Mouse (Mus musculus) embryonic facial prominence, embryonic 15.5 days (tissue): ENCODE data around the gene Sf3b4. TPM values are rescaled to one million over a fixed set of nuclear protein-coding genes. Genes with fewer than 3 reads are reported as not detected.

Experiments used
- ATAC-seq: fragments of 200-750 bp; cut with Nextera tagmentation; 2 replicates; pipeline ENCODE4 v1.8.0; 2017; ENCODE audit warnings: low read depth, moderate TSS enrichment; ENCODE audit not compliant: insufficient number of reproducible peaks, low FRiP score, low TSS enrichment
- H3K27ac ChIP-seq: fragments of 300-500 bp; sonication (generic); replicated peaks from 2 replicates; pipeline ENCODE4 v1.5.1; 2015; ENCODE audit warnings: mild to moderate bottlenecking, inconsistent platforms
- H3K27me3 ChIP-seq: fragments of 300-500 bp; sonication (generic); 2 replicates; pipeline ENCODE4 v1.6.1; 2015; ENCODE audit warnings: inconsistent platforms
- H3K36me3 ChIP-seq: fragments of 300-500 bp; sonication (generic); 2 replicates; pipeline ENCODE4 v1.6.1; 2015; ENCODE audit warnings: mild to moderate bottlenecking, inconsistent platforms
- H3K4me1 ChIP-seq: fragments of 300-500 bp; sonication (generic); 2 replicates; pipeline ENCODE4 v1.6.1; 2015; ENCODE audit warnings: inconsistent platforms
- H3K4me2 ChIP-seq: fragments of 300-500 bp; sonication (generic); replicated peaks from 2 replicates; pipeline ENCODE4 v1.6.1; 2015; ENCODE audit warnings: mild to moderate bottlenecking, inconsistent platforms
- H3K4me3 ChIP-seq: fragments of 300-500 bp; sonication (generic); replicated peaks from 2 replicates; pipeline ENCODE4 v1.5.1; 2015; ENCODE audit warnings: mild to moderate bottlenecking, inconsistent platforms
- H3K9ac ChIP-seq: fragments of 300-500 bp; sonication (generic); 2 replicates; pipeline ENCODE4 v1.6.1; 2015; ENCODE audit warnings: inconsistent platforms
- H3K9me3 ChIP-seq: fragments of 300-500 bp; sonication (generic); replicated peaks from 2 replicates; pipeline ENCODE4 v1.6.1; 2016; ENCODE audit warnings: inconsistent platforms
- WGBS: fragments of 180-500 bp; shearing (Covaris S2); methylation state at CpG from one replicate; pipeline ENCODE4 v1.1.7; 2015; 5-methylcytosine and 5-hydroxymethylcytosine counted together
- polyA plus RNA-seq: library from polyadenylated mRNA; unstranded; fragments of >200 nt; fragmentation: Nextera tagmentation; extraction: Ambion mirVana; gene quantifications from 2 replicates; pipeline ENCODE4 v1.2.1, GENCODE M21; 2015

Gene Sf3b4
- polyA plus RNA-seq, 1 experiment from 2014 or later = 167 TPM

- 30% methylated on average over 4 of the region's 4 CpGs for WGBS
- peaks cover 30% of the 10 kb centered on the region for H3K4me1 ChIP-seq
- no peaks in the 10 kb centered on the region for H3K9me3 ChIP-seq
- 0 out of 2 replicates have a peak overlapping the region, but pooled peaks have one; percentile 28 for H3K9ac ChIP-seq
- H3K36me3 ChIP-seq = peaks cover 13% of the 10 kb centered on the region
- H3K4me3 ChIP-seq = peak overlapping the region; percentile 57; the same call in 1 of the 2 replicates
- ATAC-seq = peak; percentile 44; the same call in 1 of the 2 replicates
- H3K27ac ChIP-seq = peak overlapping the region; percentile 94
- H3K4me2 ChIP-seq = peak overlapping the region; percentile 86
- no peaks in the 10 kb centered on the region for H3K27me3 ChIP-seq
Measured at GRCm38 (mm10) chr3:96160222-96160802, 11.8 kb upstream of the Sf3b4 start.

- H3K4me1 ChIP-seq = peaks cover 30% of the 10 kb centered on the region
- peak overlapping the region; percentile 28; the same call in 1 of the 2 replicates for H3K9ac ChIP-seq
- 1% methylated on average over 12 of the region's 12 CpGs for WGBS
- peak overlapping the region; percentile 57 for H3K4me3 ChIP-seq
- H3K9me3 ChIP-seq = no peaks in the 10 kb centered on the region
- ATAC-seq = peak; percentile 81
- H3K27ac ChIP-seq = peak overlapping the region; percentile 94
- H3K27me3 ChIP-seq = no peaks in the 10 kb centered on the region
- peaks cover 6% of the 10 kb centered on the region for H3K36me3 ChIP-seq
- H3K4me2 ChIP-seq = peak overlapping the region; percentile 86
Measured at GRCm38 (mm10) chr3:96160803-96161516, 11.2 kb upstream of the Sf3b4 start.

- peak within 1 kb of the TSS; percentile 28; the same call in 1 of the 2 replicates for H3K9ac ChIP-seq
- 5% methylated on average over 15 of the region's 16 CpGs for WGBS
- no peak for ATAC-seq
Measured at GRCm38 (mm10) chr3:96161869-96162840, 10.0 kb upstream of the Sf3b4 start, which contains the start of gene Mtmr11. Mtmr11 (plus strand) TSS chr3:96162004.

GRCm38 (mm10) chr3:96163040-96163439 lies 9.1 kb upstream of the Sf3b4 start:
- whole genome bisulfite sequencing = 90% methylated on average over 6 of the region's 6 CpGs
- 0 out of 2 replicates have a peak overlapping the region, but pooled peaks have one; percentile 28 for H3K9ac ChIP-seq
- H3K27ac ChIP-seq = peak overlapping the region; percentile 94; the same call in 1 of the 2 replicates
- peaks cover 30% of the 10 kb centered on the region for H3K4me1 ChIP-seq
- H3K27me3 ChIP-seq = no peaks in the 10 kb centered on the region
- no peaks in the 10 kb centered on the region for H3K9me3 ChIP-seq
- H3K4me3 ChIP-seq = peak overlapping the region; percentile 57
- peak overlapping the region; percentile 86 for H3K4me2 ChIP-seq
- no peak for ATAC-seq
- H3K36me3 ChIP-seq = 0 out of 2 replicates have a peak, but pooled peaks cover 5% of the 10 kb centered on the region

More at GRCm38 (mm10) chr3:96161869-96162840, 10.0 kb upstream of the Sf3b4 start, which contains the start of gene Mtmr11:
- 0 out of 2 replicates have a peak, but pooled peaks cover 5% of the 10 kb centered on the region for H3K36me3 ChIP-seq
- H3K4me1 ChIP-seq = peaks cover 30% of the 10 kb centered on the region
- peak within 1 kb of the TSS; percentile 94 for H3K27ac ChIP-seq
- peak within 1 kb of the TSS; percentile 86 for H3K4me2 ChIP-seq
- H3K4me3 ChIP-seq = peak within 1 kb of the TSS; percentile 57
- no peaks in the 10 kb centered on the region for H3K9me3 ChIP-seq
- no peaks in the 10 kb centered on the region for H3K27me3 ChIP-seq

- ATAC-seq = no peak
- H3K4me2 ChIP-seq = no peak overlapping the region
- H3K27ac ChIP-seq = 0 out of 2 replicates have a peak overlapping the region, but pooled peaks have one; percentile 17
- H3K9me3 ChIP-seq = no peaks in the 10 kb centered on the region
- peaks cover 20% of the 10 kb centered on the region for H3K4me1 ChIP-seq
- no peaks in the 10 kb centered on the region for H3K27me3 ChIP-seq
- H3K36me3 ChIP-seq = peaks cover 21% of the 10 kb centered on the region
- WGBS = 71% methylated on average over 12 of the region's 12 CpGs
- no peak overlapping the region for H3K9ac ChIP-seq
- H3K4me3 ChIP-seq = no peak overlapping the region
Measured at GRCm38 (mm10) chr3:96168466-96169158, 3.5 kb upstream of the Sf3b4 start.

- WGBS = 83% methylated on average over 4 of the region's 4 CpGs
- no peak overlapping the region for H3K27ac ChIP-seq
- H3K4me1 ChIP-seq = peaks cover 34% of the 10 kb centered on the region
- no peak overlapping the region for H3K4me3 ChIP-seq
- H3K4me2 ChIP-seq = no peak overlapping the region
- no peaks in the 10 kb centered on the region for H3K27me3 ChIP-seq
- H3K9ac ChIP-seq = no peak overlapping the region
- no peak for ATAC-seq
- H3K9me3 ChIP-seq = no peaks in the 10 kb centered on the region
- peaks cover 26% of the 10 kb centered on the region for H3K36me3 ChIP-seq
Measured at GRCm38 (mm10) chr3:96170276-96170675, 1.9 kb upstream of the Sf3b4 start.

GRCm38 (mm10) chr3:96170976-96171545 lies 1.1 kb upstream of the Sf3b4 start:
- peak overlapping the region; percentile 63 for H3K4me2 ChIP-seq
- H3K9me3 ChIP-seq = no peaks in the 10 kb centered on the region
- H3K4me3 ChIP-seq = peak overlapping the region; percentile 93
- no peaks in the 10 kb centered on the region for H3K27me3 ChIP-seq
- peaks cover 34% of the 10 kb centered on the region for H3K4me1 ChIP-seq
- no peak overlapping the region for H3K9ac ChIP-seq
- peaks cover 32% of the 10 kb centered on the region for H3K36me3 ChIP-seq
- peak overlapping the region; percentile 99 for H3K27ac ChIP-seq
- WGBS = 66% methylated on average over 10 of the region's 10 CpGs
- ATAC-seq = no peak

- no peaks in the 10 kb centered on the region for H3K9me3 ChIP-seq
- peak overlapping the region; percentile 63 for H3K4me2 ChIP-seq
- no peak for ATAC-seq
- peak overlapping the region; percentile 99 for H3K27ac ChIP-seq
- H3K4me1 ChIP-seq = peaks cover 34% of the 10 kb centered on the region
- 16% methylated on average over 18 of the region's 18 CpGs for WGBS
- H3K27me3 ChIP-seq = no peaks in the 10 kb centered on the region
- H3K9ac ChIP-seq = peak overlapping the region; percentile 78
- H3K4me3 ChIP-seq = peak overlapping the region; percentile 93
- H3K36me3 ChIP-seq = peaks cover 39% of the 10 kb centered on the region
Measured at GRCm38 (mm10) chr3:96171583-96172196, 442 bp upstream of the Sf3b4 start.

GRCm38 (mm10) chr3:96173185-96173584 lies 1.1 kb downstream of the Sf3b4 start:
- Histone ChIP-seq H3K9ac (peak overlapping the region; percentile 74), H3K27ac (no peak overlapping the region), H3K36me3 (peaks cover 49% of the 10 kb centered on the region), H3K27me3 (no peaks in the 10 kb centered on the region), H3K4me1 (peaks cover 34% of the 10 kb centered on the region), H3K9me3 (no peaks in the 10 kb centered on the region), H3K4me3 (peak overlapping the region; percentile 93), H3K4me2 (peak overlapping the region; percentile 86)
- WGBS = 27% methylated on average over 7 of the region's 7 CpGs
- no peak for ATAC-seq
